Mouse (Mus musculus): ENCODE results near the gene Gm49325. TPM values are rescaled to one million over a fixed set of nuclear protein-coding genes. Genes with fewer than 3 reads are reported as not detected.
"Not testable (repeated sequence)": the region's sequence is repeated elsewhere in the genome, so short reads cannot be mapped to it uniquely, and the experiment has no call there.

Gm49325 gene
- total RNA-seq, 1 experiment from 2014 or later: not detected

DNA sequence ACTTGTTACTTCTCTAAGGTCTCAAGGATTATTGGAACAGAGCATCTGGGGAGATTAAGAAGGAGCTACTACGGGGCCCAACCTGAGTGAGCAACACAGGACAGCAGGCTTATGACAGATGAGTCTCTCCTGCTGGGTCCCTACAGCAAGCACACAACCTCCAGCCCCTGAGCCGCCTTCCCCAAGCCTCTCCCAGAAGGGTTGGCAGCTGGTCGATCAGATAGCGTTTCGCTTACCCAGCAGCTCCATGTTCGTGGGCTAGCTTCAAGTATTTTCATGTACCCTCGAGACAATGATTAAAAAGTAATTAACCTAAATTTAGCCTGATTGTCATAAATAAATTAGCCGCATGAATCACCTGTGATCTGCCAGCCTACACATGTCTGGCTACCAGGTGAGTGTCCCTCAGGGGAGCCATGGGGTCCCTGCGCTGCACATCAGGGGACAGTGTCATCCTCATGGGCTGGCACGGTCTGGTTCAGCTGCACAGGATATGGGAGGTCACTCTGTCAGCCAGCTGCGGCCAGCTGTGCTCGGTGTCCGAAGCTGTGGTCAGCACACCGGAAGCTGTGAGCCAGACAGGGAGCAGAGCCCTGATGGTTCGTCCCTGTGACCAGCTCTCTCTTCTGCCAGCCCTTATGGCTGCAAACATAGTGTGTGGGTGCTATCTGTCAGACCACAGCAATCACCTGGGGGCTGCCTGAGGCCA lies 52.4 kb downstream of the Gm49325 start:
- ATAC-seq (ENCODE audit: extremely low read depth, insufficient number of reproducible peaks, low FRiP score, poor library complexity, severe bottlenecking): no peak

DNA sequence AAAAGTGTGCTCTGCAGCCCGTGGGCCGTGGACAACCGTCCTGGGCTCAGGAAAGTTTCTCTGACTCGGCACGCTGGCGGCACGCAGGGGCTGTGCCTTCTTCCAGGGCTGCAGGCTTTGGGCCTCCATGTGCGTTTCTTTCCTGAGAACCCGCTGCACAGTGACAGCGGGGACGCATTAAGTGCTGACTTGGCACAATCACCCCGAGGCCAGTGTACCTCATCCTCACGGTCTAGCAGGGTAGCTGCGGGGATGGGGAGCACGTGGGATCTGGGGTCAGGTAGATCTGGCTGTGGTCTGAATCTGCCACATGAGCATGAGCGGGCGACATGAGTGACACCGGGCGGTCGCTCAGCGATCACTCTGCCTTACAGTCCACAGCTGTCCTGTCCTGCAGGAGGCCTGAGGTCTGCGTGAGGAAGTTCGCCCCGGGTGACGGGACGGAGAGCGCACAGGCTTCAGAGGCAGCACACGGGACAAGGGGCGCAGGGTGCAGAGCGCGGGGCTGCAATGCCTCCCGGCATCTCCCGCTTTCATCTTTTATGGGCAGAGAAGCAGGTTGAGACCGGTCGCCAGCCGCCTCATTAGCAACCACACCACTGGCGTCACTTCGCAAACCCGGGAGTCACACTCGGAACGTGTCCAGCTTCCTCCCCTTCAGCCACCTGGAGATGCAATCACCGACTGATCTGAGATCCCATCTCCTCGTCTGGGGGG lies 58.1 kb downstream of the Gm49325 start:
- no peak for ATAC-seq (ENCODE audit: extremely low read depth, insufficient number of reproducible peaks, low FRiP score, poor library complexity, severe bottlenecking)

DNA sequence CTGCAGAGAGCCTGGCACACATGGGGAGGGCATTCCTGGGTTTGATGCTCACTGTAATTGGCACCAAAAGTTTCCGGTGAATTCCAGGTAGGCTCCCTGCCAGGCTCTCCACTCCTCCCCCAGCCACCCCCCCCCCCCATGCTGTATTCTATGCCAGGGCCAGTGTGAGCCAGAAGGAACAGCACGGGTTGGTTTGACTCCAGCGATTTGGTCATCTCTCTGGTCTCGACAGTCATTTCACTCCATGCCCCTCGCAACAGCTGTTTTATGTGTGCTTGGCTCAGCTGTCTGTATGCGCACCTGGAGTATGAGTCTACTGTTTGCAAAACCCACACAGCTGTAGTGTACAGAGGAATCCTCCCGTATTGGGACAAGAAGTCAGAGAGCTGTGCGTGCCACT lies 60.3 kb downstream of the Gm49325 start:
- no peak for ATAC-seq (ENCODE audit: extremely low read depth, insufficient number of reproducible peaks, low FRiP score, poor library complexity, severe bottlenecking)

DNA sequence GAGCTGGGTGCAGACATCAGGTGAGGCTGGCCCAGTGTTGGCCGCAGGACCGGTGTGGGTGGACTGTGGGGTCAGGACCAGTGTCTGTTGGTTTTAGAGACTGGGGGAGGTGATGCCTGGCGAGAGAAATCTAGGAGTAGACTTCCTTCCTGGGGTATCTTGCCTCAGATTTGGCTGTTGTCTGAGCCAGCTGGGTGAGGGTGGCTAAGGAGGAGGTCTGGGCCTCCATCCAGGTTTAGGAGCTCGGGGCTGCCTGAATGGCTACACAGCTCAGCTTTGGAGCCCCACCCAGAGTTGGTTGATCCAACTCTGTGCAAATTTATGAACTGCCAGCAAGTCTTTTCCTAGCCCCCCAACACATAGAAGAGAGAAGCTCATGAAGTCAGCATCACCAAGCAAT lies 61.4 kb downstream of the Gm49325 start:
- ATAC-seq (ENCODE audit: extremely low read depth, insufficient number of reproducible peaks, low FRiP score, poor library complexity, severe bottlenecking): no peak

DNA sequence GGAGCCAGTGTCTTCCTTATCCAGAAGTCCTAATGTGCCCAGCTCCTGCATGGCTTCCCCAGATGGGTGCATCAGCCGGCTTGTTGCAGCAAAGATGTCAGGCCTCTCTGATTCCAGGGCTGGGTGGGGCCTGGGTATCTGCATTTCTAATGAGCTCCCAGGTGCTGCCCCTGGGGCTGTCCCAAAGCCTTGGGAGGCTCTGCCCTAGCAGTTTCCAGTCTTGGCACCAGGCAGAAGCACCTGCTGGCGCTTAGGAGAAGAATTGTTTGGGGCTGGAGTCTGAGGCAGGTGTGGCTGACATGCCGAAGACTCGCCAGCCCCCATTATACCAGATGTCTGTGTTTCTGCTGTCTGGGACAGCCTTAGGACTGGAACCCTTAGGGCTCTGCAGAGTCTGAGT lies 64.7 kb downstream of the Gm49325 start:
- ATAC-seq (ENCODE audit: extremely low read depth, insufficient number of reproducible peaks, low FRiP score, poor library complexity, severe bottlenecking): no peak

DNA sequence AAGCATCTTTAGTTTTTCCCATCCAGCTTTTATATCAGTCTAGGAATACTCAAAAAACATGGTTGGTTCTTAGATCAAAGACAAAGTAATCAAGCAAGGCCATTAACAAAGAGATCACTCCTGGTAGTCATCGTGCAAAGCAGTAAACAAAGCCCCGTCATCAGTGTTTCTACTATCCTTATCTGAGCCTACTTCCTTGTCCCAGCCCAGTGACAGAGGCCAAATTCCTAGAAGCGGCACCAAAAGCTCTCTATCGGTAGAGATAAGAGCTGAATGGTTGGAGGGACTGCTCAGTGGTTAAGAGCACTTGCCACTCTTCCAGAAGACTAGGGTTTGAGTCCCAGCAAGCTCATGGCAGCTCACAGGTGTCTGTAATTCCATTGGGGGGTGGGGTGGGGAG lies 65.5 kb downstream of the Gm49325 start:
- no peak for ATAC-seq (ENCODE audit: extremely low read depth, insufficient number of reproducible peaks, low FRiP score, poor library complexity, severe bottlenecking)

DNA sequence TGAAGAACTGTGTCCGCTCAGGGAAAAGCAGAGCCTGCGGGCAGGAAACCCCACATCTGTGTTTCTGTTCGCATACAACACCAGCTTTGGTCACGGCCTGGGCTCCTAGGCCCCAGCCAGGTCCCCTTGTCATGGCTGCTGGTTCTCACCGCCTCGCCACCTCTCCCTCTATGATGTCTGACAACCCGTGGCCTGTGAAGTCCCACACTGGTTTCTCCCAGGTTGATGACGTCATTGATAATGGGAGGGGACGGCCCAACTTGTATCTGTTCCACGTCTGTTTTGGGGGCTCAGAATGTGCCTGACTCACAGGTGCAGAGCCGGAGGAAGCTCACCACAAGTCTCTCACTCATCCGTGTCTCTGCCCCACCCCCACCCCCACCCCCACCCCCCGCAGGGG lies 67.8 kb downstream of the Gm49325 start:
- peak; percentile 35; the same call in 1 of the 2 replicates for ATAC-seq (ENCODE audit: extremely low read depth, insufficient number of reproducible peaks, low FRiP score, poor library complexity, severe bottlenecking)

GRCm38 (mm10) chr10:77677562-77677961 lies 71.6 kb downstream of the Gm49325 start:
- ATAC-seq (ENCODE audit: extremely low read depth, insufficient number of reproducible peaks, low FRiP score, poor library complexity, severe bottlenecking): no peak

DNA sequence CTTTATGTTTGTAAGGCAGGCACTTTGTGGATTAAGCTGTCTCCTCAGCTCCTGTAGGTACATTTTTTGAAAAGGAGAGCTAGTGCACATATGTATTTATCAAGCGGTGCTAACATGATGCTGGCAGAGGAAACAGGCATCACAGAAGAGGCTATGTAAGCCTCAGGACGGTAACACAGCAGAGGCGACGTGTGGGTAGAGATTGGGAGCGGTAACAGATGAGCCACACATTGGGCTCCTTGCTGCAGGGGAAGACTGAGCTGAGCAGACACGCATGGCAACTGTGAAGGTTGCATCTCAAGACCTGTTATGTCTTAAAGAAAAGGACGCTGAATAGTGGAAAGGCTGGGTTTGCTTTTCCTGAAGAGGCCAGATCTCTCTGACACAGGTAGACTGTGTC lies 77.0 kb downstream of the Gm49325 start:
- no peak for ATAC-seq (ENCODE audit: extremely low read depth, insufficient number of reproducible peaks, low FRiP score, poor library complexity, severe bottlenecking)

- ATAC-seq (ENCODE audit: extremely low read depth, insufficient number of reproducible peaks, low FRiP score, poor library complexity, severe bottlenecking): no peak
These were observed 78.2 kb downstream of the Gm49325 start for GRCm38 (mm10) chr10:77684181-77684580.

GRCm38 (mm10) chr10:77685895-77686664 lies 80.1 kb downstream of the Gm49325 start, which contains the start of gene Tspear:
Tspear (plus strand) TSS chr10:77686569.
- ATAC-seq (ENCODE audit: extremely low read depth, insufficient number of reproducible peaks, low FRiP score, poor library complexity, severe bottlenecking): no peak

- no peak for ATAC-seq (ENCODE audit: extremely low read depth, insufficient number of reproducible peaks, low FRiP score, poor library complexity, severe bottlenecking)
These were observed 81.0 kb downstream of the Gm49325 start for GRCm38 (mm10) chr10:77687021-77687420.

DNA sequence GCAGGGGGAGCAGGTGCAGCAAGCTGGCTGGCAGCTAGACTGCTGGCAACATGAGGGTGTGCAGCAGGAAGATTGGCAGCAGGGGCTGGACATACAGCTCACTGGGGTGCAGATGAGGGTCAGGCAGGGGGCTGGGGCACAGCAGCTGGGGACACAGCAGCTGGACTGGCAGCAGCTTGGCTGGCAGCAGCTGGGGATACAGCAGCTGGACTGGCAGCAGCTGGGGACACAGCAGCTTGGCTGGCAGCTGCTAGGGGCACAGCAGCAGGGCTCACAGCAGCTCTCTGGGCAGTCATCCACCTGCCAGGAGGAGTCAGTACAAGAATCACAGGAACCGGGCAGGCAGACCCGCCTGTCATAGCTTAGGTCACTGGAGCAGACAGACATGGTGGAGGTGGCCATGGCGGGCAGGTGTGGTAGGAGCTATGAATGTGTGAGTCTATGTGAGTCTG lies 84.4 kb downstream of the Gm49325 start, which contains the start of gene Gm19402:
TSS of gene Gm19402 (minus strand) at position 402 of the 452 bp plus-strand sequence.
- not testable (repeated sequence) for ATAC-seq (ENCODE audit: extremely low read depth, insufficient number of reproducible peaks, low FRiP score, poor library complexity, severe bottlenecking)

Other genes with a start within 250 kb of the Gm49325 start
- 0.35 and 0.74 TPM in 2 replicates for gene Adarb1, start 187.9 kb upstream of the Gm49325 start, total RNA-seq (2017)
- gene Fam207a, start 90.4 kb upstream of the Gm49325 start, total RNA-seq (2017): 23.3 and 29.5 TPM in 2 replicates
- 452 and 473 TPM in 2 replicates for gene Itgb2, start 75.9 kb upstream of the Gm49325 start, total RNA-seq (2017)
- 78.7 and 87.5 TPM in 2 replicates for gene Pttg1ip, start 24.5 kb upstream of the Gm49325 start, total RNA-seq (2017)
- gene Sumo3, start 100 bp upstream of the Gm49325 start, total RNA-seq (2017): 32.6 and 52.2 TPM in 2 replicates
- 21.9 and 23.3 TPM in 2 replicates for gene Ube2g2, start 16.1 kb downstream of the Gm49325 start, total RNA-seq (2017)
- gene Tspear, start 80.4 kb downstream of the Gm49325 start, total RNA-seq (2017): not detected in 2 replicates
- gene Gm19402, start 84.6 kb downstream of the Gm49325 start, total RNA-seq (2017): not detected in 2 replicates
- gene Gm9508, start 91.0 kb downstream of the Gm49325 start, total RNA-seq (2017): not detected in 2 replicates
- gene Gm10272, start 100.4 kb downstream of the Gm49325 start, total RNA-seq (2017): not detected in 2 replicates
- gene Gm10024, start 105.3 kb downstream of the Gm49325 start, total RNA-seq (2017): not detected in 2 replicates
- gene Gm10142, start 109.6 kb downstream of the Gm49325 start, total RNA-seq (2017): not detected in 2 replicates
- gene Krtap12-1, start 114.4 kb downstream of the Gm49325 start, total RNA-seq (2017): not detected in 2 replicates
- gene Gm10100, start 120.3 kb downstream of the Gm49325 start, total RNA-seq (2017): not detected in 2 replicates
- gene Gm18596, start 136.4 kb downstream of the Gm49325 start, total RNA-seq (2017): not detected in 2 replicates
- gene Gm9736, start 145.2 kb downstream of the Gm49325 start, total RNA-seq (2017): not detected in 2 replicates
- not detected in 2 replicates for gene Gm3233, start 153.5 kb downstream of the Gm49325 start, total RNA-seq (2017)
- gene Gm3238, start 165.1 kb downstream of the Gm49325 start, total RNA-seq (2017): not detected in 2 replicates
- gene Gm7138, start 170.7 kb downstream of the Gm49325 start, total RNA-seq (2017): not detected in 2 replicates
- not detected in 2 replicates for gene Gm3250, start 176.3 kb downstream of the Gm49325 start, total RNA-seq (2017)
- not detected in 2 replicates for gene Gm7137, start 182.0 kb downstream of the Gm49325 start, total RNA-seq (2017)
- not detected in 2 replicates for gene Gm9639, start 188.9 kb downstream of the Gm49325 start, total RNA-seq (2017)
- gene Gm19668, start 192.9 kb downstream of the Gm49325 start, total RNA-seq (2017): not detected in 2 replicates
- gene Gm9507, start 205.6 kb downstream of the Gm49325 start, total RNA-seq (2017): not detected in 2 replicates
- gene Gm2696, start 208.5 kb downstream of the Gm49325 start, total RNA-seq (2017): not detected in 2 replicates
- not detected in 2 replicates for gene Krtap10-4, start 220.9 kb downstream of the Gm49325 start, total RNA-seq (2017)
- not detected in 2 replicates for gene Krtap10-10, start 229.8 kb downstream of the Gm49325 start, total RNA-seq (2017)
- gene Gm36176, start 240.6 kb downstream of the Gm49325 start, total RNA-seq (2017): not detected in 2 replicates
- gene Gm10318, start 246.7 kb downstream of the Gm49325 start, total RNA-seq (2017): not detected in 2 replicates